Mouse (Mus musculus): ENCODE results near the gene Hist2h2bb. TPM values are rescaled to one million over a fixed set of nuclear protein-coding genes. Genes with fewer than 3 reads are reported as not detected.
A peak's percentile ranks its signal among the peaks of the same experiment; 100 is the strongest.
"Not testable (repeated sequence)": the region's sequence is repeated elsewhere in the genome, so short reads cannot be mapped to it uniquely, and the experiment has no call there.

Gene Hist2h2bb
- polyA plus RNA-seq, 1 experiment from 2014 or later: 18.6 TPM

DNA sequence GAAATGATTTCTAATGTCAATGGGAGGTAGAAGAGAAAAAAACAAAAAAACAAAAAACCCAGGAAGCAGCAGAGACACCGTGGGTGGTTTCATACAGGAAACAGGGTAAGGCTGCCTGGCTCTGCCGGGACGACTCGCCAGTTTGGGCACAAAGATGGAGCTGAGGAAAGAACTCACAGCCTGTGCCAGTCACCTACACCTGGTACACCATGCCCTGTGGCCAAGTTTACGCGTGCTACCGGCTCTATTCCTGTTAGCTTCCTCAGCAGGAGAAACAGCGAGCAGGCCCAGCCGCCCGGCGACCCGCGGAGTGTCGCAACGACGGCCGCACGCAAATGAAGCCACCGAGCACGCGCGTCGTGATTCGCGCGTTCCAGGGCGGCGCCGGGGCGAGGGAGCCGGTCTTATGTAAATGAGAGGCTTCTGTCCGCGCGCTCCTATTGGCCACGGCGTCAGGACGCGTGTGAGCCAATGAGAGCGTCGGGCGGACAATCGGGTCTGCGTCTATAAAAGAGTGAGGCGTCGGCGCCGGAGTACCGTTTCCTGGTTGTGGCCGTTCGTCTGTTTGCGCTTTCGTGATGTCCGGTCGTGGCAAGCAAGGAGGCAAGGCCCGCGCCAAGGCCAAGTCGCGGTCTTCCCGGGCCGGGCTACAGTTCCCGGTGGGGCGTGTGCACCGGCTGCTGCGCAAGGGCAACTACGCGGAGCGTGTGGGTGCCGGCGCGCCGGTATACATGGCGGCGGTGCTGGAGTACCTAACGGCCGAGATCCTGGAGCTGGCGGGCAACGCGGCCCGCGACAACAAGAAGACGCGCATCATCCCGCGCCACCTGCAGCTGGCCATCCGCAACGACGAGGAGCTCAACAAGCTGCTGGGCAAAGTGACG is 24.3 kb upstream of the Hist2h2bb start, which contains the start of gene Hist2h2aa1:
Gene Hist2h2aa1, plus strand, starts transcription at position 495 of the 884 bp plus-strand sequence.
- not testable (repeated sequence) for H3K4me1 ChIP-seq (ENCODE audit: control insufficient read depth, insufficient read depth, low read length)
- WGBS: 0% methylated on average over 21 of the region's 88 CpGs

DNA sequence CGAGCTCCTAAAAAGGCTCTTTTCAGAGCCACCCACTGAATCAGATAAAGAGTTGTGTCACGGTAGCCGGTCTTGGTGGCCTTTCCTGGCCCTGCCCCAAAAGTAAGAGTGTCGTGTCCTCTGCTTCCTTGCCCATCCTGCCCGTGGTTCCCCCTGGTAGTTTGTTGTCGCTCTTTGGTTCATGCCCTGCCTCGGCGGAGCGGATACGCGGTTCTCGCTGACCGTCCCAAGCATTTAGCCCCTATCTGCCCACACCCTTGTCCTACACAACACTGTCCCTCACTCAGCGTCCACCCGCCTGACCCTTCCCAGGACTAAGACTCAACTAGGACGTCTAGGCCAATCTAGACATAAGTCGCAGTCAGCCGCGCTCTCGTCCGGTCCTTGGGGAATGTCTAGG is 23.5 kb upstream of the Hist2h2bb start:
- H3K9ac ChIP-seq (replicated peaks; ENCODE audit: low read length); H3K9me3 ChIP-seq (replicated peaks; ENCODE audit: control insufficient read depth, low read length); DNase-seq (ENCODE audit: low spot score); H3K4me3 ChIP-seq (ENCODE audit: low read depth, low read length); ATAC-seq (replicated peaks; ENCODE audit: insufficient number of reproducible peaks, low FRiP score, low TSS enrichment, low read depth); H3K4me2 ChIP-seq (ENCODE audit: low read depth, low read length); H3K36me3 ChIP-seq (replicated peaks; ENCODE audit: control insufficient read depth, insufficient read depth, low read depth, low read length); H3K27me3 ChIP-seq (ENCODE audit: control insufficient read depth, insufficient read depth, low read length); H3K4me1 ChIP-seq (ENCODE audit: control insufficient read depth, insufficient read depth, low read length): not testable (repeated sequence)
- H3K27ac ChIP-seq (replicated peaks; ENCODE audit: low read depth, low read length): peak overlapping the region; percentile 65; the same call in 1 of the 2 replicates
- WGBS: 0% methylated on average over 9 of the region's 21 CpGs

More for the DNA sequence above, 24.3 kb upstream of the Hist2h2bb start, which contains the start of gene Hist2h2aa1:
- peak within 1 kb of the TSS; percentile 62 for H3K4me2 ChIP-seq (ENCODE audit: low read depth, low read length)
- ATAC-seq (replicated peaks; ENCODE audit: insufficient number of reproducible peaks, low FRiP score, low TSS enrichment, low read depth): peak; percentile 86
- not testable (repeated sequence) for H3K9me3 ChIP-seq (replicated peaks; ENCODE audit: control insufficient read depth, low read length); H3K27me3 ChIP-seq (ENCODE audit: control insufficient read depth, insufficient read depth, low read length); H3K36me3 ChIP-seq (replicated peaks; ENCODE audit: control insufficient read depth, insufficient read depth, low read depth, low read length)
- H3K4me3 ChIP-seq (ENCODE audit: low read depth, low read length): peak within 1 kb of the TSS; percentile 37
- peak; percentile 69 for DNase-seq (ENCODE audit: low spot score)
- H3K27ac ChIP-seq (replicated peaks; ENCODE audit: low read depth, low read length): peak within 1 kb of the TSS; percentile 87
- peak within 1 kb of the TSS; percentile 77 for H3K9ac ChIP-seq (replicated peaks; ENCODE audit: low read length)

DNA sequence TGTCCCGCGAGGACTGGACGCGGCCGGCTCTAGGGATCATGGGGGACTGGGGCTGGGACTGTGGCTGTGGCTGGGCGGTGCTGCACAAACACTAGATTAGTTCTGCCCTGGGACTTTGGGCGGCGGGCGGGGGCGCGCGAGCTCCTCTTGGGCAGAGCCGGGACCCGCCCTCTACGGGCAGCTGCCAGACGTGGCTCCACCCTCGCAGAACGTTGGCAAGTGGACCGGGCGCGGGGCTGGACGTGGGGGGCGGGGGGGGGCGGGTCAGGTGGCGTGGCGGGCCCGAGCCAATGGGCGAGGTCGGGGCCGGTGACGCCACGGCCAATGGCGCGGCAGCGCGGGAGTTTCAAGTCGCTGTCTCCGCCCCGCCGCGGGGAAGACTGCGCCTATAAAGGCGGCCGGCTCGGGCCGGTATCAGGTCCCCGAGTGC is 23.1 kb upstream of the Hist2h2bb start, which contains the start of gene Hist2h3c1:
Gene Hist2h3c1, plus strand, starts transcription at position 259 of the 430 bp plus-strand sequence.
- peak within 1 kb of the TSS; percentile 72 for H3K27ac ChIP-seq (replicated peaks; ENCODE audit: low read depth, low read length)
- peak; percentile 94 for ATAC-seq (replicated peaks; ENCODE audit: insufficient number of reproducible peaks, low FRiP score, low TSS enrichment, low read depth)
- peak within 1 kb of the TSS; percentile 65 for H3K9ac ChIP-seq (replicated peaks; ENCODE audit: low read length)
- H3K4me3 ChIP-seq (ENCODE audit: low read depth, low read length): peak within 1 kb of the TSS; percentile 48
- not testable (repeated sequence) for H3K4me1 ChIP-seq (ENCODE audit: control insufficient read depth, insufficient read depth, low read length); H3K36me3 ChIP-seq (replicated peaks; ENCODE audit: control insufficient read depth, insufficient read depth, low read depth, low read length); H3K27me3 ChIP-seq (ENCODE audit: control insufficient read depth, insufficient read depth, low read length); H3K9me3 ChIP-seq (replicated peaks; ENCODE audit: control insufficient read depth, low read length); DNase-seq (ENCODE audit: low spot score)
- 0% methylated on average over 3 of the region's 47 CpGs for WGBS
- peak within 1 kb of the TSS; percentile 52 for H3K4me2 ChIP-seq (ENCODE audit: low read depth, low read length)

DNA sequence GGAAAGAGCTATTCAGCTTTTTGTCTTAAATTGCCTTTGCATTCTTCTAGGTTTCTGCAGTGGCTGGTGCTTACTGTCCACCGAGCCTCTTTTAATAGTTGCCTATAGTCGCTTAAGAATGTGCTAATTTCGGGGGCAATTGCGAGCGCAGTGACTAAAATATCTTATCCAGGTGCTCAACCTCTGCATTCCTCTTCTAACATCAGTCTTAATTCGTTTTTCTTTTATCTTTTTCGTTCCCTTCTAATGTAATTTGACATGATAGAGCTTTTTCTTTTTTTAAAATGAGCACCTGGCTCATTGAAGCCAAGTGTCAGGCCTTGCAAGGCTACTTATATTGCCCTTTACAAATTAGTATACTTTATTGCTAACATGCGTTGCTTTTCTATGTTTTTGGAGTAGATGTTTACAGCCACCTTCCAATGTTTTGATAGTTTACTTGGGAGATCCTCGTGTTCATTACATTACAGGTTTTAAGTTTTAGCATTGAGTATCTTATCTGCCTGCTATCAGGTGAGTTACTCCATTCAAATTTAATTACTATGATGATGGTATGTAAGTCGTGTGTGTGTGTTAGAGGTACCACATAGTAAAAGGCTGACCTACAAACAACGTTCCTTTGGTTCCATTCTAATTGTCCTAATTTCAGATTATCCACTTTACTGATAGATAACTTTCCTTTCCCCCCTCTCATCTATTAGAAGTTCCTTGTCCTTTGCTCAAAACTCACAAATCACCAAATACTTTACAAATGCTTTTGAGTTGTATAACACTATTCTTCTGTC is 22.0 kb upstream of the Hist2h2bb start:
- ATAC-seq (replicated peaks; ENCODE audit: insufficient number of reproducible peaks, low FRiP score, low TSS enrichment, low read depth) (no peak), DNase-seq (ENCODE audit: low spot score) (peak; percentile 56)
- Histone ChIP-seq H3K4me3 (ENCODE audit: low read depth, low read length) (peak overlapping the region; percentile 48), H3K9ac (replicated peaks; ENCODE audit: low read length) (peak overlapping the region; percentile 65), H3K4me2 (ENCODE audit: low read depth, low read length) (peak overlapping the region; percentile 52), H3K27ac (replicated peaks; ENCODE audit: low read depth, low read length) (peak overlapping the region; percentile 72), H3K36me3 (replicated peaks; ENCODE audit: control insufficient read depth, insufficient read depth, low read depth, low read length) (no peaks in the 10 kb centered on the region), H3K4me1 (ENCODE audit: control insufficient read depth, insufficient read depth, low read length) (no peaks in the 10 kb centered on the region; the same call in 1 of the 2 replicates), H3K9me3 (replicated peaks; ENCODE audit: control insufficient read depth, low read length) (no peaks in the 10 kb centered on the region), H3K27me3 (ENCODE audit: control insufficient read depth, insufficient read depth, low read length) (no peaks in the 10 kb centered on the region)
- 2% methylated on average over 11 of the region's 11 CpGs for WGBS

DNA sequence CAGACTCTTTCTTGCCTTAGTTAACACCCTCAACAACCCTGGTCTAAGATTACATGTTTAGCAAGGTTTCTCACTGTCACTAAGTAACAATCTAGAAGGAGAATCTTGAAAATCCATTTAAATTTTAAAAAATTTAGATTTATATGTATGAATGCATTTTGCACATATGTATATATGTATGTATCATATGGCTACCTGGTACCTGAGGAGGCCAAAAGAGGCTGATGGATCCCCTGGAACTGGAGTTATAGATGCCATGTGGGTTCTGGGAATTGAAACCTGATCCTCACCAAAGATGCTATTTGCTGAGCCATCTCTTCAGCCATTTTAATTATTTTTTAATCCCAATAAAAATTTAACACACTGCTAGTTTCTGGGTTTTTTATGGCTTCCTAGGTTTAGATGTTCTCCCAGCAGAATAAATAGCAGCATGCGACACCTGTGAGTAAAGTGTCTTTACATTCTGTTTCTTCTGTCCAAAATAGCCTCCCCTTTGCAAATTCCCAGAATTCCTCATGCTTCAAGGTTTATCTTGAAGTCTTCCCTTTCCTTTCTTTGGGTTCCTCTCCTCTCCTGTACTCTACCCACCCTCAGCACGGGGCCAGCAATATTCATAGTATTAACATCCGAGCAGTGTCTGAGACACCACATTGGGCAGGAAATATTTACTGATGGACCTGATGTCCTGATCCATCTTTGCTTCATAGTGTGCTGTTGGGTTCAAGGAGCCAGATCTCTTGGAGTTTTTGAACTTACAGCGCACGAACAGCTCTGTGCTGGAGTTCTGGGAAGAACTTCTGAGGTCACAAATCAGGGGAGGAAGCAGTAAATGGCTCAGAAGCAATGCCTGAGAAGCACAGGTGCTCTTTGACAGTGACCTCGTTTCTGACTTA is 21.2 kb upstream of the Hist2h2bb start:
- DNase-seq (ENCODE audit: low spot score) (peak; percentile 54), ATAC-seq (replicated peaks; ENCODE audit: insufficient number of reproducible peaks, low FRiP score, low TSS enrichment, low read depth) (no peak)
- H3K4me3 ChIP-seq (ENCODE audit: low read depth, low read length): peak overlapping the region; percentile 48
- no peaks in the 10 kb centered on the region for H3K9me3 ChIP-seq (replicated peaks; ENCODE audit: control insufficient read depth, low read length)
- WGBS: 52% methylated on average over 6 of the region's 6 CpGs
- no peaks in the 10 kb centered on the region for H3K27me3 ChIP-seq (ENCODE audit: control insufficient read depth, insufficient read depth, low read length)
- H3K4me2 ChIP-seq (ENCODE audit: low read depth, low read length): peak overlapping the region; percentile 52
- 0 out of 2 replicates have a peak overlapping the region, but pooled peaks have one; percentile 28 for H3K27ac ChIP-seq (replicated peaks; ENCODE audit: low read depth, low read length)
- H3K36me3 ChIP-seq (replicated peaks; ENCODE audit: control insufficient read depth, insufficient read depth, low read depth, low read length): no peaks in the 10 kb centered on the region
- peak overlapping the region; percentile 37; the same call in 1 of the 2 replicates for H3K9ac ChIP-seq (replicated peaks; ENCODE audit: low read length)
- H3K4me1 ChIP-seq (ENCODE audit: control insufficient read depth, insufficient read depth, low read length): no peaks in the 10 kb centered on the region; the same call in 1 of the 2 replicates

DNA sequence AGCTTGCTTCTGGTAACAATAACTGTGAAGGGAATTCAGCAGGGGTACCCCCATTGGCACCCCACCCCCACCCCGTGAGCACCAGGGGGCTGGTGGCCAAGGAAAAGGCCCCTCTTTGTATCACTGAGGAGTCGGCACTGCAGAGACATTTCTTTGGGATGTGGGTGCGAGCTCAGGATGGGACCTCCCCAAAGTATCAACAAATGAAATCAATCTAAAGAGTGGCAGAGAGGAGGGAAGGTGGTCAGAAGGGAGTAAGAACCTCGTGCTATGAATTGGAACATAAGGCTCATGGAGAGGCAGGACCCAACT is 20.6 kb upstream of the Hist2h2bb start:
- no peak for ATAC-seq (replicated peaks; ENCODE audit: insufficient number of reproducible peaks, low FRiP score, low TSS enrichment, low read depth)
- no peak overlapping the region for H3K9ac ChIP-seq (replicated peaks; ENCODE audit: low read length)
- H3K4me2 ChIP-seq (ENCODE audit: low read depth, low read length): peak overlapping the region; percentile 23
- no peaks in the 10 kb centered on the region; the same call in 1 of the 2 replicates for H3K4me1 ChIP-seq (ENCODE audit: control insufficient read depth, insufficient read depth, low read length)
- WGBS: 57% methylated on average over 4 of the region's 4 CpGs
- no peaks in the 10 kb centered on the region for H3K36me3 ChIP-seq (replicated peaks; ENCODE audit: control insufficient read depth, insufficient read depth, low read depth, low read length)
- H3K27ac ChIP-seq (replicated peaks; ENCODE audit: low read depth, low read length): 0 out of 2 replicates have a peak overlapping the region, but pooled peaks have one; percentile 28
- H3K4me3 ChIP-seq (ENCODE audit: low read depth, low read length): peak overlapping the region; percentile 48; the same call in 1 of the 2 replicates
- DNase-seq (ENCODE audit: low spot score): no peak
- no peaks in the 10 kb centered on the region for H3K27me3 ChIP-seq (ENCODE audit: control insufficient read depth, insufficient read depth, low read length)
- no peaks in the 10 kb centered on the region for H3K9me3 ChIP-seq (replicated peaks; ENCODE audit: control insufficient read depth, low read length)

DNA sequence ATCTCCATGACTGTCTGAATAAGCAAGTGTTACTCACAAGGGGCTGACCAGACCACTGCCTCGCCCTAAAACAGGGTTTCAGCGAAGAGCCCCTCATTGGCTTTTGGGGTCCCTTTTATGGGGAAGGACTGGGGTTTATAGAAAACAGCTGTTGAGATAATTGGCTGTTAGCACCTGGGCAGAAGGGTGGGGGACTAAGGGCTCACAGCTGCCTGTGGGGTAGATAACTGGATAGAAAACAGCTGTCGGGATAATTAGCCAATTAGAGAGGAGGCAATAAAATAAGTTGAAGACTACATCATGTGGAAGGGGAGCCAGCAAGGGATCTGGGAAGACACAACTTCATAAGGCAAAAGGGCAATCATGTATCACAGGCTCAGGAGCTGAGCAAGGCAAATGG is 18.7 kb upstream of the Hist2h2bb start:
- Histone ChIP-seq H3K4me1 (ENCODE audit: control insufficient read depth, insufficient read depth, low read length) (no peaks in the 10 kb centered on the region), H3K36me3 (replicated peaks; ENCODE audit: control insufficient read depth, insufficient read depth, low read depth, low read length) (no peaks in the 10 kb centered on the region), H3K27ac (replicated peaks; ENCODE audit: low read depth, low read length) (no peak overlapping the region), H3K4me3 (ENCODE audit: low read depth, low read length) (no peak overlapping the region), H3K4me2 (ENCODE audit: low read depth, low read length) (no peak overlapping the region), H3K27me3 (ENCODE audit: control insufficient read depth, insufficient read depth, low read length) (no peaks in the 10 kb centered on the region), H3K9me3 (replicated peaks; ENCODE audit: control insufficient read depth, low read length) (no peaks in the 10 kb centered on the region), H3K9ac (replicated peaks; ENCODE audit: low read length) (no peak overlapping the region)
- DNase-seq (ENCODE audit: low spot score) (no peak), ATAC-seq (replicated peaks; ENCODE audit: insufficient number of reproducible peaks, low FRiP score, low TSS enrichment, low read depth) (no peak)
- 59% methylated on average over 3 of the region's 3 CpGs for WGBS

Data from embryonic facial prominence, embryonic 11.5 days (tissue).